Mouse (Mus musculus): ENCODE measurements at regions not wholly inside any gene's neighbourhood (a gene's known extent, or its start where the extent isn't known, plus 50 kb on each side); places are given as distances from the start of the nearest gene placed in this dataset.

- Histone ChIP-seq H3K4me3 (ENCODE audit: control insufficient read depth, low read depth, low read length) (no peak overlapping the region), H3K4me1 (ENCODE audit: control insufficient read depth, insufficient read depth, low read length) (peaks cover 3% of the 10 kb centered on the region; the same call in 1 of the 2 replicates), H3K27ac (ENCODE audit: control insufficient read depth, insufficient read depth, low read depth, low read length) (no peak overlapping the region), H3K36me3 (ENCODE audit: control insufficient read depth, insufficient read depth, low read length) (no peaks in the 10 kb centered on the region), H3K27me3 (ENCODE audit: control insufficient read depth, insufficient read depth, low read length) (no peaks in the 10 kb centered on the region)
- no peak for TF ChIP-seq POLR2A (IDR thresholded peaks at IDR 0.05; ENCODE audit: control insufficient read depth, low read depth, low read length)
- TF ChIP-seq CTCF (IDR thresholded peaks at IDR 0.05; ENCODE audit: control insufficient read depth, insufficient read depth, insufficient replicate concordance, low read depth, low read length): no peak
Measured at GRCm38 (mm10) chr4:153876954-153877642, 79.9 kb upstream of the A430005L14Rik start.

GRCm38 (mm10) chr4:153883057-153883456 is 74.0 kb upstream of the A430005L14Rik start:
- Histone ChIP-seq H3K4me3 (ENCODE audit: control insufficient read depth, low read depth, low read length) (no peak overlapping the region), H3K36me3 (ENCODE audit: control insufficient read depth, insufficient read depth, low read length) (no peaks in the 10 kb centered on the region), H3K27ac (ENCODE audit: control insufficient read depth, insufficient read depth, low read depth, low read length) (no peak overlapping the region), H3K27me3 (ENCODE audit: control insufficient read depth, insufficient read depth, low read length) (no peaks in the 10 kb centered on the region), H3K4me1 (ENCODE audit: control insufficient read depth, insufficient read depth, low read length) (no peaks in the 10 kb centered on the region)
- TF ChIP-seq CTCF (IDR thresholded peaks at IDR 0.05; ENCODE audit: control insufficient read depth, insufficient read depth, insufficient replicate concordance, low read depth, low read length) (no peak), POLR2A (IDR thresholded peaks at IDR 0.05; ENCODE audit: control insufficient read depth, low read depth, low read length) (no peak)

GRCm38 (mm10) chr4:153884044-153884443 is 73.0 kb upstream of the A430005L14Rik start:
- Histone ChIP-seq H3K27me3 (ENCODE audit: control insufficient read depth, insufficient read depth, low read length) (no peaks in the 10 kb centered on the region), H3K4me1 (ENCODE audit: control insufficient read depth, insufficient read depth, low read length) (no peaks in the 10 kb centered on the region), H3K36me3 (ENCODE audit: control insufficient read depth, insufficient read depth, low read length) (no peaks in the 10 kb centered on the region), H3K27ac (ENCODE audit: control insufficient read depth, insufficient read depth, low read depth, low read length) (no peak overlapping the region), H3K4me3 (ENCODE audit: control insufficient read depth, low read depth, low read length) (no peak overlapping the region)
- no peak for TF ChIP-seq CTCF (IDR thresholded peaks at IDR 0.05; ENCODE audit: control insufficient read depth, insufficient read depth, insufficient replicate concordance, low read depth, low read length)
- no peak for TF ChIP-seq POLR2A (IDR thresholded peaks at IDR 0.05; ENCODE audit: control insufficient read depth, low read depth, low read length)

- H3K27ac ChIP-seq (ENCODE audit: control insufficient read depth, insufficient read depth, low read depth, low read length): no peak overlapping the region
- no peaks in the 10 kb centered on the region for H3K36me3 ChIP-seq (ENCODE audit: control insufficient read depth, insufficient read depth, low read length)
- no peaks in the 10 kb centered on the region for H3K27me3 ChIP-seq (ENCODE audit: control insufficient read depth, insufficient read depth, low read length)
- TF ChIP-seq POLR2A (IDR thresholded peaks at IDR 0.05; ENCODE audit: control insufficient read depth, low read depth, low read length) (no peak), CTCF (IDR thresholded peaks at IDR 0.05; ENCODE audit: control insufficient read depth, insufficient read depth, insufficient replicate concordance, low read depth, low read length) (no peak)
- peaks cover under 1% of the 10 kb centered on the region for H3K4me1 ChIP-seq (ENCODE audit: control insufficient read depth, insufficient read depth, low read length)
- H3K4me3 ChIP-seq (ENCODE audit: control insufficient read depth, low read depth, low read length): no peak overlapping the region
Measured at GRCm38 (mm10) chr4:153885836-153886235, 71.2 kb upstream of the A430005L14Rik start.

GRCm38 (mm10) chr4:153890130-153890529 is 66.9 kb upstream of the A430005L14Rik start:
- no peaks in the 10 kb centered on the region for H3K27me3 ChIP-seq (ENCODE audit: control insufficient read depth, insufficient read depth, low read length)
- TF ChIP-seq CTCF (IDR thresholded peaks at IDR 0.05; ENCODE audit: control insufficient read depth, insufficient read depth, insufficient replicate concordance, low read depth, low read length): no peak
- TF ChIP-seq POLR2A (IDR thresholded peaks at IDR 0.05; ENCODE audit: control insufficient read depth, low read depth, low read length): no peak
- peaks cover 5% of the 10 kb centered on the region for H3K4me1 ChIP-seq (ENCODE audit: control insufficient read depth, insufficient read depth, low read length)
- H3K4me3 ChIP-seq (ENCODE audit: control insufficient read depth, low read depth, low read length): no peak overlapping the region
- no peaks in the 10 kb centered on the region for H3K36me3 ChIP-seq (ENCODE audit: control insufficient read depth, insufficient read depth, low read length)
- H3K27ac ChIP-seq (ENCODE audit: control insufficient read depth, insufficient read depth, low read depth, low read length): no peak overlapping the region

GRCm38 (mm10) chr4:153899721-153900120 is 57.3 kb upstream of the A430005L14Rik start:
- Histone ChIP-seq H3K27ac (ENCODE audit: control insufficient read depth, insufficient read depth, low read depth, low read length) (no peak overlapping the region), H3K4me1 (ENCODE audit: control insufficient read depth, insufficient read depth, low read length) (no peaks in the 10 kb centered on the region), H3K4me3 (ENCODE audit: control insufficient read depth, low read depth, low read length) (no peak overlapping the region), H3K36me3 (ENCODE audit: control insufficient read depth, insufficient read depth, low read length) (no peaks in the 10 kb centered on the region), H3K27me3 (ENCODE audit: control insufficient read depth, insufficient read depth, low read length) (no peaks in the 10 kb centered on the region)
- no peak for TF ChIP-seq CTCF (IDR thresholded peaks at IDR 0.05; ENCODE audit: control insufficient read depth, insufficient read depth, insufficient replicate concordance, low read depth, low read length)
- TF ChIP-seq POLR2A (IDR thresholded peaks at IDR 0.05; ENCODE audit: control insufficient read depth, low read depth, low read length): no peak

- Histone ChIP-seq H3K4me3 (ENCODE audit: control insufficient read depth, low read depth, low read length) (no peak overlapping the region), H3K27me3 (ENCODE audit: control insufficient read depth, insufficient read depth, low read length) (no peaks in the 10 kb centered on the region), H3K4me1 (ENCODE audit: control insufficient read depth, insufficient read depth, low read length) (no peaks in the 10 kb centered on the region), H3K27ac (ENCODE audit: control insufficient read depth, insufficient read depth, low read depth, low read length) (no peak overlapping the region), H3K36me3 (ENCODE audit: control insufficient read depth, insufficient read depth, low read length) (no peaks in the 10 kb centered on the region)
- TF ChIP-seq CTCF (IDR thresholded peaks at IDR 0.05; ENCODE audit: control insufficient read depth, insufficient read depth, insufficient replicate concordance, low read depth, low read length): no peak
- TF ChIP-seq POLR2A (IDR thresholded peaks at IDR 0.05; ENCODE audit: control insufficient read depth, low read depth, low read length): no peak
Measured at GRCm38 (mm10) chr4:153905076-153905475, 52.0 kb upstream of the A430005L14Rik start.
